Mouse (Mus musculus) spleen, adult 2 months (tissue): ENCODE measurements around the gene Myrip.

Experiments used
- CTCF ChIP-seq: fragments of 200-500 bp; IDR thresholded peaks from 2 replicates; pipeline ENCODE4 v1.5.1; 2011; ENCODE audit warnings: mild to moderate bottlenecking, inconsistent platforms; ENCODE audit not compliant: insufficient read depth, insufficient read length, insufficient replicate concordance; ENCODE audit errors: extremely low read depth
- POLR2A ChIP-seq: fragments of 200-500 bp; IDR thresholded peaks from 2 replicates; pipeline ENCODE4 v1.6.1; 2011; ENCODE audit warnings: low read depth, low read length, inconsistent platforms

DNA sequence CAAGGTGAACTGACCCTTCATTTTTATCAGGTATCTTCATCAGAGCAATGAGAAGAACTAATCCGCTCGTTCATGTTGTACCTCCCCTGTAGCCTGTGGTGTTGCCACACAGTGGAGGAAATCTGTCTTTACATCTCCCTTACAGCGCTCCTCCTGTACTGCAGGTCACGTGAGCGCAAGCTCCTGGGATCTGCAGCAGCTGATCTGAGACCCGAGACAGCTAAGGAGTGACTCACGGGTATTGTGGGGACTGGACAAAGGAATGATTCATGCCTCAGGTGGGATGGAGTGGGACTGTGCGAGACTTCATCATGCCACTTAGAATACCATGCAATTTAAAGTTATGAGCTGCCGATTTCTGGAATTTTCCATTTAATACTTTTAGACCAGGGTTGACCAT lies 17.8 kb downstream of the Myrip start:
- TF ChIP-seq CTCF (no peak), POLR2A (no peak)
